Mouse (Mus musculus) heart, postnatal 0 days (tissue): ENCODE data around the gene Pam.

Experiments used
- CTCF ChIP-seq: IDR thresholded peaks from 2 replicates; pipeline ENCODE4 v1.5.1; 2016; ENCODE audit warnings: antibody characterized with exemption, control low read depth, low read depth
- EP300 ChIP-seq: IDR thresholded peaks from 2 replicates; pipeline ENCODE4 v1.6.1; 2016; ENCODE audit warnings: antibody characterized with exemption, low read depth

GRCm38 (mm10) chr1:97909561-97909960 lies 185.9 kb downstream of the Pam start:
- no peak for TF ChIP-seq CTCF
- TF ChIP-seq EP300: no peak
